Mouse (Mus musculus): ENCODE measurements at regions not wholly inside any gene's neighbourhood (a gene's known extent, or its start where the extent isn't known, plus 50 kb on each side); places are given as distances from the start of the nearest gene placed in this dataset.
"Not testable (repeated sequence)": the region's sequence is repeated elsewhere in the genome, so short reads cannot be mapped to it uniquely, and the experiment has no call there.

- ATAC-seq (ENCODE audit: insufficient number of reproducible peaks, low FRiP score, low TSS enrichment, low read depth) = no peak
- 76% methylated on average over 2 of the region's 2 CpGs for WGBS
- no peaks in the 10 kb centered on the region for H3K9me3 ChIP-seq (replicated peaks)
Measured at GRCm38 (mm10) chr6:37703946-37704345, 166.7 kb upstream of the Trim24 start.

GRCm38 (mm10) chr6:37705733-37706145 lies 164.9 kb upstream of the Trim24 start:
- Histone ChIP-seq H3K4me3 (replicated peaks) (no peak overlapping the region), H3K27me3 (no peaks in the 10 kb centered on the region), H3K4me1 (no peaks in the 10 kb centered on the region), H3K27ac (replicated peaks) (no peak overlapping the region), H3K9ac (no peak overlapping the region), H3K9me3 (replicated peaks) (no peaks in the 10 kb centered on the region), H3K4me2 (replicated peaks) (no peak overlapping the region), H3K36me3 (no peaks in the 10 kb centered on the region)
- 72% methylated on average over 1 of the region's 1 CpGs for WGBS
- no peak for ATAC-seq (ENCODE audit: insufficient number of reproducible peaks, low FRiP score, low TSS enrichment, low read depth)

More at GRCm38 (mm10) chr6:37703946-37704345, 166.7 kb upstream of the Trim24 start:
- H3K27me3 ChIP-seq = no peaks in the 10 kb centered on the region
- no peaks in the 10 kb centered on the region for H3K36me3 ChIP-seq
- H3K4me1 ChIP-seq = no peaks in the 10 kb centered on the region
- H3K9ac ChIP-seq = no peak overlapping the region
- H3K4me2 ChIP-seq (replicated peaks) = no peak overlapping the region
- H3K4me3 ChIP-seq (replicated peaks) = no peak overlapping the region
- H3K27ac ChIP-seq (replicated peaks) = no peak overlapping the region

- not testable (repeated sequence) for H3K4me1 ChIP-seq; H3K27me3 ChIP-seq; H3K9me3 ChIP-seq (replicated peaks); H3K36me3 ChIP-seq; ATAC-seq (ENCODE audit: insufficient number of reproducible peaks, low FRiP score, low TSS enrichment, low read depth); H3K27ac ChIP-seq (replicated peaks); H3K9ac ChIP-seq; H3K4me2 ChIP-seq (replicated peaks); H3K4me3 ChIP-seq (replicated peaks)
- 75% methylated on average over 1 of the region's 1 CpGs for WGBS
Measured at GRCm38 (mm10) chr6:37707671-37708070, 162.9 kb upstream of the Trim24 start.

- Histone ChIP-seq H3K4me3 (replicated peaks) (no peak overlapping the region), H3K4me2 (replicated peaks) (no peak overlapping the region), H3K27ac (replicated peaks) (no peak overlapping the region), H3K4me1 (no peaks in the 10 kb centered on the region), H3K27me3 (no peaks in the 10 kb centered on the region), H3K9ac (no peak overlapping the region), H3K36me3 (no peaks in the 10 kb centered on the region), H3K9me3 (replicated peaks) (no peaks in the 10 kb centered on the region)
- no peak for ATAC-seq (ENCODE audit: insufficient number of reproducible peaks, low FRiP score, low TSS enrichment, low read depth)
- WGBS = 82% methylated on average over 1 of the region's 1 CpGs
Measured at GRCm38 (mm10) chr6:37711766-37712165, 158.8 kb upstream of the Trim24 start.

GRCm38 (mm10) chr6:37713411-37713810 lies 157.2 kb upstream of the Trim24 start:
- no peak for ATAC-seq (ENCODE audit: insufficient number of reproducible peaks, low FRiP score, low TSS enrichment, low read depth)
- WGBS = 85% methylated on average over 4 of the region's 4 CpGs
- Histone ChIP-seq H3K4me3 (replicated peaks) (no peak overlapping the region), H3K9me3 (replicated peaks) (no peaks in the 10 kb centered on the region), H3K27me3 (no peaks in the 10 kb centered on the region), H3K9ac (no peak overlapping the region), H3K27ac (replicated peaks) (no peak overlapping the region), H3K4me1 (no peaks in the 10 kb centered on the region), H3K36me3 (no peaks in the 10 kb centered on the region), H3K4me2 (replicated peaks) (no peak overlapping the region)

- no peak overlapping the region for H3K4me3 ChIP-seq (replicated peaks)
- no peaks in the 10 kb centered on the region for H3K27me3 ChIP-seq
- ATAC-seq (ENCODE audit: insufficient number of reproducible peaks, low FRiP score, low TSS enrichment, low read depth) = no peak
- 21% methylated on average over 6 of the region's 6 CpGs for WGBS
- no peaks in the 10 kb centered on the region for H3K9me3 ChIP-seq (replicated peaks)
- H3K27ac ChIP-seq (replicated peaks) = no peak overlapping the region
- H3K4me1 ChIP-seq = no peaks in the 10 kb centered on the region
- no peak overlapping the region for H3K4me2 ChIP-seq (replicated peaks)
- no peaks in the 10 kb centered on the region for H3K36me3 ChIP-seq
- no peak overlapping the region for H3K9ac ChIP-seq
Measured at GRCm38 (mm10) chr6:37714223-37714928, 156.2 kb upstream of the Trim24 start.

GRCm38 (mm10) chr6:37721736-37722135 lies 148.9 kb upstream of the Trim24 start:
- WGBS = 64% methylated on average over 1 of the region's 1 CpGs
- Histone ChIP-seq H3K4me2 (replicated peaks) (no peak overlapping the region), H3K4me1 (no peaks in the 10 kb centered on the region), H3K4me3 (replicated peaks) (no peak overlapping the region), H3K9ac (no peak overlapping the region), H3K9me3 (replicated peaks) (no peaks in the 10 kb centered on the region), H3K36me3 (no peaks in the 10 kb centered on the region), H3K27ac (replicated peaks) (no peak overlapping the region), H3K27me3 (no peaks in the 10 kb centered on the region)
- no peak for ATAC-seq (ENCODE audit: insufficient number of reproducible peaks, low FRiP score, low TSS enrichment, low read depth)

GRCm38 (mm10) chr6:37723337-37723736 lies 147.3 kb upstream of the Trim24 start:
- Histone ChIP-seq H3K4me1 (no peaks in the 10 kb centered on the region), H3K9ac (no peak overlapping the region), H3K27ac (replicated peaks) (no peak overlapping the region), H3K4me3 (replicated peaks) (no peak overlapping the region), H3K9me3 (replicated peaks) (no peaks in the 10 kb centered on the region), H3K4me2 (replicated peaks) (no peak overlapping the region), H3K27me3 (no peaks in the 10 kb centered on the region), H3K36me3 (no peaks in the 10 kb centered on the region)
- WGBS = 49% methylated on average over 4 of the region's 4 CpGs
- ATAC-seq (ENCODE audit: insufficient number of reproducible peaks, low FRiP score, low TSS enrichment, low read depth) = peak; percentile 43; the same call in 1 of the 2 replicates

GRCm38 (mm10) chr6:37724240-37724639 lies 146.4 kb upstream of the Trim24 start:
- Histone ChIP-seq H3K27me3 (no peaks in the 10 kb centered on the region), H3K36me3 (no peaks in the 10 kb centered on the region), H3K9ac (no peak overlapping the region), H3K4me1 (no peaks in the 10 kb centered on the region), H3K27ac (replicated peaks) (no peak overlapping the region), H3K4me3 (replicated peaks) (no peak overlapping the region), H3K4me2 (replicated peaks) (no peak overlapping the region), H3K9me3 (replicated peaks) (no peaks in the 10 kb centered on the region)
- WGBS = 71% methylated on average over 5 of the region's 5 CpGs
- no peak for ATAC-seq (ENCODE audit: insufficient number of reproducible peaks, low FRiP score, low TSS enrichment, low read depth)

GRCm38 (mm10) chr6:37728621-37729020 lies 142.0 kb upstream of the Trim24 start:
- Histone ChIP-seq H3K27ac (replicated peaks) (no peak overlapping the region), H3K4me2 (replicated peaks) (no peak overlapping the region), H3K36me3 (no peaks in the 10 kb centered on the region), H3K9me3 (replicated peaks) (no peaks in the 10 kb centered on the region), H3K9ac (no peak overlapping the region), H3K27me3 (no peaks in the 10 kb centered on the region), H3K4me1 (no peaks in the 10 kb centered on the region), H3K4me3 (replicated peaks) (no peak overlapping the region)
- WGBS = 76% methylated on average over 2 of the region's 2 CpGs
- no peak for ATAC-seq (ENCODE audit: insufficient number of reproducible peaks, low FRiP score, low TSS enrichment, low read depth)

GRCm38 (mm10) chr6:37729165-37729564 lies 141.4 kb upstream of the Trim24 start:
- H3K9ac ChIP-seq = no peak overlapping the region
- no peak overlapping the region for H3K27ac ChIP-seq (replicated peaks)
- no peaks in the 10 kb centered on the region for H3K27me3 ChIP-seq
- H3K4me2 ChIP-seq (replicated peaks) = no peak overlapping the region
- WGBS = 91% methylated on average over 2 of the region's 2 CpGs
- no peak for ATAC-seq (ENCODE audit: insufficient number of reproducible peaks, low FRiP score, low TSS enrichment, low read depth)
- no peaks in the 10 kb centered on the region for H3K36me3 ChIP-seq
- H3K4me1 ChIP-seq = no peaks in the 10 kb centered on the region
- no peaks in the 10 kb centered on the region for H3K9me3 ChIP-seq (replicated peaks)
- H3K4me3 ChIP-seq (replicated peaks) = no peak overlapping the region

Data from embryonic facial prominence, embryonic 15.5 days (tissue).